Mouse (Mus musculus) kidney, embryonic 16.5 days (tissue): ENCODE measurements at regions not wholly inside any gene's neighbourhood (a gene's known extent, or its start where the extent isn't known, plus 50 kb on each side); places are given as distances from the start of the nearest gene placed in this dataset.

Experiments used
- ATAC-seq: fragments of 200-750 bp; cut with Nextera tagmentation; 2 replicates; pipeline ENCODE4 v1.8.0; 2017; ENCODE audit warnings: moderate TSS enrichment; ENCODE audit not compliant: low FRiP score, low TSS enrichment
- H3K27ac ChIP-seq: fragments of 300-500 bp; sonication (generic); 2 replicates; pipeline ENCODE4 v1.5.1; 2014; ENCODE audit warnings: low read length
- H3K27me3 ChIP-seq: fragments of 300-500 bp; sonication (generic); 2 replicates; pipeline ENCODE4 v1.6.1; 2014; ENCODE audit warnings: low read length, control low read depth, mixed read lengths; ENCODE audit not compliant: insufficient read depth
- H3K36me3 ChIP-seq: fragments of 300-500 bp; sonication (generic); 2 replicates; pipeline ENCODE4 v1.6.1; 2014; ENCODE audit warnings: low read length, control low read depth, mixed read lengths; ENCODE audit not compliant: insufficient read depth
- H3K4me1 ChIP-seq: fragments of 300-500 bp; sonication (generic); 2 replicates; pipeline ENCODE4 v1.6.1; 2014; ENCODE audit warnings: low read length, control low read depth, mixed read lengths; ENCODE audit not compliant: insufficient read depth
- H3K4me2 ChIP-seq: fragments of 300-500 bp; sonication (generic); replicated peaks from 2 replicates; pipeline ENCODE4 v1.6.1; 2014; ENCODE audit warnings: low read depth, low read length
- H3K4me3 ChIP-seq: fragments of 300-500 bp; sonication (generic); 2 replicates; pipeline ENCODE4 v1.5.1; 2014; ENCODE audit warnings: mild to moderate bottlenecking, low read length
- H3K9ac ChIP-seq: fragments of 300-500 bp; sonication (generic); replicated peaks from 2 replicates; pipeline ENCODE4 v1.6.1; 2014; ENCODE audit warnings: low read length
- H3K9me3 ChIP-seq: fragments of 300-500 bp; sonication (generic); 2 replicates; pipeline ENCODE4 v1.6.1; 2016; ENCODE audit warnings: low read length, control low read depth
- WGBS: fragments of 180-500 bp; shearing (Covaris S2); extraction: QIAGEN DNeasy Blood & Tissue Kit; methylation state at CpG from one replicate; pipeline ENCODE4 v1.1.7; 2014; 5-methylcytosine and 5-hydroxymethylcytosine counted together

- no peak overlapping the region for H3K27ac ChIP-seq
- ATAC-seq = no peak
- H3K27me3 ChIP-seq = no peaks in the 10 kb centered on the region
- WGBS = 42% methylated on average over 1 of the region's 1 CpGs
- no peak overlapping the region for H3K4me2 ChIP-seq
- H3K4me1 ChIP-seq = no peaks in the 10 kb centered on the region
- no peak overlapping the region for H3K9ac ChIP-seq
- H3K36me3 ChIP-seq = no peaks in the 10 kb centered on the region
- H3K9me3 ChIP-seq = no peaks in the 10 kb centered on the region
- H3K4me3 ChIP-seq = no peak overlapping the region
These were observed 204.5 kb upstream of the Ercc4 start for GRCm38 (mm10) chr16:12904937-12905336.

- ATAC-seq = no peak
- H3K4me1 ChIP-seq = no peaks in the 10 kb centered on the region
- no peak overlapping the region for H3K4me2 ChIP-seq
- H3K36me3 ChIP-seq = no peaks in the 10 kb centered on the region
- H3K27me3 ChIP-seq = no peaks in the 10 kb centered on the region
- no peak overlapping the region for H3K27ac ChIP-seq
- H3K9ac ChIP-seq = no peak overlapping the region
- 87% methylated on average over 6 of the region's 6 CpGs for WGBS
- no peak overlapping the region for H3K4me3 ChIP-seq
- no peaks in the 10 kb centered on the region for H3K9me3 ChIP-seq
These were observed 184.8 kb upstream of the Ercc4 start for GRCm38 (mm10) chr16:12924668-12925067.

GRCm38 (mm10) chr16:12925931-12926330 is 183.6 kb upstream of the Ercc4 start:
- Histone ChIP-seq H3K27me3 (no peaks in the 10 kb centered on the region), H3K4me2 (no peak overlapping the region), H3K9me3 (no peaks in the 10 kb centered on the region), H3K36me3 (no peaks in the 10 kb centered on the region), H3K4me3 (no peak overlapping the region), H3K9ac (no peak overlapping the region), H3K27ac (no peak overlapping the region), H3K4me1 (no peaks in the 10 kb centered on the region)
- ATAC-seq = no peak
- 79% methylated on average over 9 of the region's 9 CpGs for WGBS

GRCm38 (mm10) chr16:12931111-12931510 is 178.4 kb upstream of the Ercc4 start:
- no peak for ATAC-seq
- Histone ChIP-seq H3K9ac (no peak overlapping the region), H3K36me3 (no peaks in the 10 kb centered on the region), H3K4me3 (no peak overlapping the region), H3K9me3 (no peaks in the 10 kb centered on the region), H3K4me1 (no peaks in the 10 kb centered on the region), H3K27ac (no peak overlapping the region), H3K4me2 (no peak overlapping the region), H3K27me3 (no peaks in the 10 kb centered on the region)
- WGBS = 78% methylated on average over 6 of the region's 6 CpGs

- H3K4me3 ChIP-seq = no peak overlapping the region
- no peaks in the 10 kb centered on the region for H3K9me3 ChIP-seq
- no peak overlapping the region for H3K9ac ChIP-seq
- H3K4me1 ChIP-seq = no peaks in the 10 kb centered on the region
- H3K36me3 ChIP-seq = no peaks in the 10 kb centered on the region
- H3K27ac ChIP-seq = no peak overlapping the region
- ATAC-seq = no peak
- 86% methylated on average over 3 of the region's 3 CpGs for WGBS
- no peaks in the 10 kb centered on the region for H3K27me3 ChIP-seq
- no peak overlapping the region for H3K4me2 ChIP-seq
These were observed 176.5 kb upstream of the Ercc4 start for GRCm38 (mm10) chr16:12932959-12933358.

GRCm38 (mm10) chr16:12934586-12934985 is 174.9 kb upstream of the Ercc4 start:
- H3K27me3 ChIP-seq = no peaks in the 10 kb centered on the region
- H3K27ac ChIP-seq = no peak overlapping the region
- 0 out of 2 replicates have a peak, but pooled peaks cover 3% of the 10 kb centered on the region for H3K9me3 ChIP-seq
- no peaks in the 10 kb centered on the region for H3K4me1 ChIP-seq
- H3K36me3 ChIP-seq = no peaks in the 10 kb centered on the region
- no peak overlapping the region for H3K4me3 ChIP-seq
- 76% methylated on average over 7 of the region's 7 CpGs for WGBS
- no peak overlapping the region for H3K4me2 ChIP-seq
- no peak overlapping the region for H3K9ac ChIP-seq
- no peak for ATAC-seq

- Histone ChIP-seq H3K36me3 (no peaks in the 10 kb centered on the region), H3K4me2 (no peak overlapping the region), H3K27ac (no peak overlapping the region), H3K9me3 (0 out of 2 replicates have a peak, but pooled peaks cover 3% of the 10 kb centered on the region), H3K27me3 (no peaks in the 10 kb centered on the region), H3K9ac (no peak overlapping the region), H3K4me1 (no peaks in the 10 kb centered on the region), H3K4me3 (no peak overlapping the region)
- ATAC-seq = no peak
- WGBS = 79% methylated on average over 2 of the region's 2 CpGs
These were observed 174.2 kb upstream of the Ercc4 start for GRCm38 (mm10) chr16:12935266-12935665.

GRCm38 (mm10) chr16:12936571-12936970 is 172.9 kb upstream of the Ercc4 start:
- H3K9ac ChIP-seq = no peak overlapping the region
- 0 out of 2 replicates have a peak, but pooled peaks cover 3% of the 10 kb centered on the region for H3K9me3 ChIP-seq
- no peaks in the 10 kb centered on the region for H3K4me1 ChIP-seq
- ATAC-seq = no peak
- H3K4me2 ChIP-seq = no peak overlapping the region
- H3K27me3 ChIP-seq = no peaks in the 10 kb centered on the region
- 89% methylated on average over 2 of the region's 2 CpGs for WGBS
- H3K27ac ChIP-seq = no peak overlapping the region
- no peak overlapping the region for H3K4me3 ChIP-seq
- H3K36me3 ChIP-seq = no peaks in the 10 kb centered on the region

- no peak for ATAC-seq
- H3K4me2 ChIP-seq = no peak overlapping the region
- no peaks in the 10 kb centered on the region for H3K27me3 ChIP-seq
- H3K9me3 ChIP-seq = 0 out of 2 replicates have a peak, but pooled peaks cover 3% of the 10 kb centered on the region
- no peak overlapping the region for H3K27ac ChIP-seq
- no peak overlapping the region for H3K9ac ChIP-seq
- H3K4me1 ChIP-seq = no peaks in the 10 kb centered on the region
- no peak overlapping the region for H3K4me3 ChIP-seq
- WGBS = 90% methylated on average over 2 of the region's 2 CpGs
- H3K36me3 ChIP-seq = no peaks in the 10 kb centered on the region
These were observed 170.9 kb upstream of the Ercc4 start for GRCm38 (mm10) chr16:12938563-12938962.

GRCm38 (mm10) chr16:12951176-12951575 is 158.3 kb upstream of the Ercc4 start:
- H3K27me3 ChIP-seq = no peaks in the 10 kb centered on the region
- H3K9me3 ChIP-seq = no peaks in the 10 kb centered on the region
- no peaks in the 10 kb centered on the region for H3K4me1 ChIP-seq
- H3K4me3 ChIP-seq = no peak overlapping the region
- WGBS = 85% methylated on average over 5 of the region's 5 CpGs
- ATAC-seq = no peak
- no peak overlapping the region for H3K27ac ChIP-seq
- no peaks in the 10 kb centered on the region for H3K36me3 ChIP-seq
- H3K4me2 ChIP-seq = no peak overlapping the region
- no peak overlapping the region for H3K9ac ChIP-seq
